Mouse (Mus musculus) forebrain, postnatal 0 days (tissue): ENCODE data around the gene Actr3. TPM values are rescaled to one million over a fixed set of nuclear protein-coding genes. Genes with fewer than 3 reads are reported as not detected.
A peak's percentile ranks its signal among the peaks of the same experiment; 100 is the strongest.

Source experiments
- ATAC-seq: fragments of 200-750 bp; cut with Nextera tagmentation; 2 replicates; pipeline ENCODE4 v1.8.0; 2017; ENCODE audit warnings: mild to moderate bottlenecking, moderate library complexity
- DNase-seq: peaks from one replicate; pipeline ENCODE4 v3.0.0-alpha.2; 2015
- H3K27ac ChIP-seq: fragments of 300-500 bp; sonication (generic); 2 replicates; pipeline ENCODE4 v1.5.1; 2014; ENCODE audit warnings: low read depth, mild to moderate bottlenecking, antibody characterized with exemption, low read length, moderate library complexity, mixed read lengths
- H3K27me3 ChIP-seq: fragments of 300-500 bp; sonication (generic); 2 replicates; pipeline ENCODE4 v1.6.1; 2014; ENCODE audit warnings: mild to moderate bottlenecking, low read length, mixed read lengths; ENCODE audit not compliant: insufficient read depth
- H3K36me3 ChIP-seq: fragments of 300-500 bp; sonication (generic); 2 replicates; pipeline ENCODE4 v1.6.1; 2014; ENCODE audit warnings: mild to moderate bottlenecking, moderate library complexity; ENCODE audit not compliant: insufficient read depth
- H3K4me1 ChIP-seq: fragments of 300-500 bp; sonication (generic); 2 replicates; pipeline ENCODE4 v1.6.1; 2014; ENCODE audit warnings: antibody characterized with exemption; ENCODE audit not compliant: insufficient read depth
- H3K4me2 ChIP-seq: fragments of 300-500 bp; sonication (generic); 2 replicates; pipeline ENCODE4 v1.6.1; 2014; ENCODE audit warnings: low read depth, mild to moderate bottlenecking, moderate library complexity
- H3K4me3 ChIP-seq: fragments of 300-500 bp; sonication (generic); 2 replicates; pipeline ENCODE4 v1.5.1; 2014; ENCODE audit warnings: low read depth, low read length, mixed read lengths
- H3K9ac ChIP-seq: fragments of 300-500 bp; sonication (generic); 2 replicates; pipeline ENCODE4 v1.6.1; 2014; ENCODE audit warnings: mild to moderate bottlenecking
- H3K9me3 ChIP-seq: fragments of 300-500 bp; sonication (generic); 2 replicates; pipeline ENCODE4 v1.6.1; 2016; ENCODE audit warnings: low read length
- CTCF ChIP-seq: sonication (generic); IDR thresholded peaks from 2 replicates; pipeline ENCODE4 v1.5.1; 2016; ENCODE audit warnings: antibody characterized with exemption, control low read depth, low read depth
- WGBS: fragments of 180-500 bp; shearing (Covaris S2); extraction: QIAGEN DNeasy Blood & Tissue Kit; methylation state at CpG from one replicate; pipeline ENCODE4 v1.1.7; 2014; 5-methylcytosine and 5-hydroxymethylcytosine counted together
- polyA plus RNA-seq: library from polyadenylated mRNA; unstranded; fragments of >200 nt; fragmentation: Nextera tagmentation; extraction: Ambion mirVana; gene quantifications from 2 replicates; pipeline ENCODE4 v1.2.1, GENCODE M21; 2015
- total RNA-seq: library from RNA; depleted of rRNA; stranded (reverse); fragments of >200 nt; gene quantifications from 2 replicates; pipeline ENCODE4 v1.2.3, GENCODE M21; 2014

Gene Actr3
- total and polyA plus RNA-seq, 2 experiments from 2014 or later: 216 to 316 TPM

DNA sequence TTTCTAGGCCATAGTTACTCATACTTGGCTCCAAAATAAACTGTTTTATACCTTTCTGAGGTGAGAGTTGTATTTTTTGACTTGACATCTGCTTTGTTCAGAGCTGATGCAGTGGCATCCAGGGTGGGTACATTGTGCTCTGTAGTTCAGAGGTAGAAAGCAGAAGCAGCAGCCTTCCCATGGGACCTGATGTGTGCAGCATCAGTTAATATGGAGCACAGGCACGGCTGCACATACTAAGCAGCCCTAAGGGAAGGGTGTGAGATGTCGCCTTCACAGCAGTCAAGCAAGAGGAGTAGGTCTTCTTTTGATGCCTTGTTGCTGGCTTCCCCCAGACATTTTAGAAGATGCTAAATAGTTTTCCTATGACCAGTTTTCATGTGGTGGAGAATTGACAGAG, 3.3 kb upstream of the Actr3 start:
- no peak overlapping the region for H3K9ac ChIP-seq
- no peak for ATAC-seq
- H3K4me3 ChIP-seq: no peak overlapping the region
- no peak overlapping the region for H3K27ac ChIP-seq
- no peak for DNase-seq
- peaks cover 7% of the 10 kb centered on the region; the same call in 1 of the 2 replicates for H3K4me1 ChIP-seq
- H3K36me3 ChIP-seq: no peaks in the 10 kb centered on the region
- WGBS: 90% methylated on average over 2 of the region's 2 CpGs
- no peaks in the 10 kb centered on the region for H3K27me3 ChIP-seq
- no peak overlapping the region for H3K4me2 ChIP-seq
- TF ChIP-seq CTCF: no peak
- no peaks in the 10 kb centered on the region for H3K9me3 ChIP-seq

DNA sequence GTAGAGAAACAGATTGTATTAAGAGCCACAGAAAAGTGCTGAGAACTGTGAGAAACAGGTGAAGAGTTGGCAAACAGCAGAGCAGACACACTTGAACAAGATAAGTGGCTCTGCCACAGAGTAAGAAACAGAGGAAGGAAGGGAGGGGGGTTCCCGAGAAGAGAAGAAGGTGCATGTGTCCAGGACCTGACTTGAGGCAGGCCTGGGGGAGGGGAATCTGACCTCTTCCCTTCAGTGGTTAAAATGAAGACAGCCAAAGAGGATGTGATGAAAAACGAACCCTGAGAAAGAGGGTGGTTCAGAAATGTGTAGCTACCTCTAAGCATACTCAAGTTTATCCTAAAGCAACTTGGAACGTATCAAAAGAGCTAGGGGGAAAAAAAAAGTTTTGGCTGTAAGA, 2.4 kb upstream of the Actr3 start:
- WGBS: 58% methylated on average over 3 of the region's 3 CpGs
- no peak for DNase-seq
- no peak overlapping the region for H3K4me2 ChIP-seq
- no peak overlapping the region for H3K9ac ChIP-seq
- H3K27me3 ChIP-seq: no peaks in the 10 kb centered on the region
- no peak overlapping the region for H3K27ac ChIP-seq
- no peak overlapping the region for H3K4me3 ChIP-seq
- TF ChIP-seq CTCF: no peak
- no peak for ATAC-seq
- H3K4me1 ChIP-seq: peaks cover 15% of the 10 kb centered on the region
- no peaks in the 10 kb centered on the region for H3K36me3 ChIP-seq
- H3K9me3 ChIP-seq: no peaks in the 10 kb centered on the region

GRCm38 (mm10) chr1:125437161-125437560, 1.6 kb upstream of the Actr3 start:
- no peak overlapping the region for H3K4me2 ChIP-seq
- no peak for ATAC-seq
- no peak for TF ChIP-seq CTCF

GRCm38 (mm10) chr1:125435018-125435368, 534 bp downstream of the Actr3 start:
- H3K9ac ChIP-seq: peak overlapping the region; percentile 92
- no peak for TF ChIP-seq CTCF
- H3K9me3 ChIP-seq: no peaks in the 10 kb centered on the region
- H3K4me1 ChIP-seq: peaks cover 30% of the 10 kb centered on the region
- peak overlapping the region; percentile 60 for H3K4me2 ChIP-seq
- ATAC-seq (peak; percentile 42), DNase-seq (no peak)
- H3K36me3 ChIP-seq: no peaks in the 10 kb centered on the region
- H3K27me3 ChIP-seq: no peaks in the 10 kb centered on the region
- H3K4me3 ChIP-seq: peak overlapping the region; percentile 88
- peak overlapping the region; percentile 93 for H3K27ac ChIP-seq
- WGBS: 2% methylated on average over 20 of the region's 23 CpGs

More at GRCm38 (mm10) chr1:125437161-125437560, 1.6 kb upstream of the Actr3 start:
- H3K4me1 ChIP-seq: peaks cover 21% of the 10 kb centered on the region
- H3K9ac ChIP-seq: no peak overlapping the region
- DNase-seq: no peak
- H3K27ac ChIP-seq: no peak overlapping the region
- WGBS: 87% methylated on average over 2 of the region's 2 CpGs
- H3K9me3 ChIP-seq: no peaks in the 10 kb centered on the region
- no peaks in the 10 kb centered on the region for H3K27me3 ChIP-seq
- no peak overlapping the region for H3K4me3 ChIP-seq
- no peaks in the 10 kb centered on the region for H3K36me3 ChIP-seq

GRCm38 (mm10) chr1:125434485-125435001, 984 bp downstream of the Actr3 start:
- WGBS: 0% methylated on average over 25 of the region's 25 CpGs
- Histone ChIP-seq H3K4me2 (peak overlapping the region; percentile 60), H3K27me3 (no peaks in the 10 kb centered on the region), H3K4me3 (peak overlapping the region; percentile 88), H3K9ac (peak overlapping the region; percentile 92), H3K4me1 (peaks cover 30% of the 10 kb centered on the region), H3K9me3 (no peaks in the 10 kb centered on the region), H3K27ac (peak overlapping the region; percentile 93), H3K36me3 (no peaks in the 10 kb centered on the region)
- ATAC-seq: peak; percentile 33
- TF ChIP-seq CTCF: no peak
- peak; percentile 61 for DNase-seq

DNA sequence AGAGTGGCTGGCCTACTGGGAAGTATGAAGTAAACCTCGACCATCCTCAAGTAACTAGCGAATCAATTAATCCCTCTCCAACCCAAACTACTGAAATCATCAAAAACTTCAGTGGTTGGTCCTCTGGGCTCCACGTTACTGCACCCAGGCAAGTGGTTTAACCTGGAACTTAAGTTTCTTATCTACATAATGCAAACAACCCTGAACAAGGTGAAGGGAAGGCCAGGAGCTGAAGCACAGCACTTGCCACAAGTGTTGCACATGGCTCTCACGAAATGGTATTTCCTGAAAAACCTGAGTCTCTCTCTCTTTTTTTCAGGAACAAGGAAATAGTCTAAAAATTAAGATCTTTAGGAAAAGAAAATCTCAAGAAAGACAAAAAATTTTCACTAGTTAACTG, 4.2 kb downstream of the Actr3 start:
- DNase-seq (no peak), ATAC-seq (no peak)
- Histone ChIP-seq H3K9ac (no peak overlapping the region), H3K9me3 (no peaks in the 10 kb centered on the region), H3K27me3 (no peaks in the 10 kb centered on the region), H3K27ac (no peak overlapping the region), H3K36me3 (no peaks in the 10 kb centered on the region), H3K4me3 (no peak overlapping the region), H3K4me2 (no peak overlapping the region), H3K4me1 (peaks cover 27% of the 10 kb centered on the region)
- WGBS: 81% methylated on average over 4 of the region's 4 CpGs
- TF ChIP-seq CTCF: no peak

DNA sequence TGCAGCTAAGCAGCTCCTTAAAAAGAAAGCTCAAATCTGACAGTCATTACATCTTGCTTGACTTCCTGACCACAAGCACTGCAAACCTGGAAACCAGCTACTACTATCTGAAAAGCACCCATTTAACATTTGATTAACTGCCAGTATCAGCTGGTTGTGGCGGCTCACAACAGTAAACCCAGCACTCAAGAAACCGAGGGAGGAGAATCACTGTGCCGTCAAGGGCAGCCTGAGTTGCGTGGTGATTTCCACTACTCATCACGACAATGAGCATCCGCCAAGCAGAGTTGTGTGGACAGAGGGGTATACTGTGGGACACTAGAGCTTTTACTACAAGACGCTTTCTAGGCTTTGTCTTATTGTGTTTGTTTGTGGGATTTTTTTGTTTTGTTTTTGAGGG, 4.8 kb downstream of the Actr3 start:
- 73% methylated on average over 7 of the region's 7 CpGs for WGBS
- no peak for DNase-seq
- H3K4me1 ChIP-seq: peaks cover 23% of the 10 kb centered on the region
- no peak overlapping the region for H3K4me3 ChIP-seq
- H3K27me3 ChIP-seq: no peaks in the 10 kb centered on the region
- TF ChIP-seq CTCF: no peak
- no peaks in the 10 kb centered on the region for H3K36me3 ChIP-seq
- H3K9me3 ChIP-seq: no peaks in the 10 kb centered on the region
- no peak overlapping the region for H3K27ac ChIP-seq
- no peak for ATAC-seq
- no peak overlapping the region for H3K9ac ChIP-seq
- no peak overlapping the region for H3K4me2 ChIP-seq

GRCm38 (mm10) chr1:125429984-125430383, 5.5 kb downstream of the Actr3 start:
- H3K27ac ChIP-seq: no peak overlapping the region
- DNase-seq (no peak), ATAC-seq (no peak)
- 93% methylated on average over 4 of the region's 4 CpGs for WGBS
- H3K4me1 ChIP-seq: peaks cover 23% of the 10 kb centered on the region
- H3K27me3 ChIP-seq: no peaks in the 10 kb centered on the region
- TF ChIP-seq CTCF: no peak
- H3K36me3 ChIP-seq: no peaks in the 10 kb centered on the region
- no peak overlapping the region for H3K9ac ChIP-seq
- H3K4me2 ChIP-seq: no peak overlapping the region
- no peak overlapping the region for H3K4me3 ChIP-seq
- no peaks in the 10 kb centered on the region for H3K9me3 ChIP-seq
